Mouse (Mus musculus) lung, embryonic 16.5 days (tissue): ENCODE data around the gene Ostf1. TPM values are rescaled to one million over a fixed set of nuclear protein-coding genes. Genes with fewer than 3 reads are reported as not detected.

ENCODE experiments used
- ATAC-seq: fragments of 200-750 bp; cut with Nextera tagmentation; 2 replicates; pipeline ENCODE4 v1.8.0; 2017; ENCODE audit warnings: low read depth, mild to moderate bottlenecking, moderate library complexity
- H3K27ac ChIP-seq: fragments of 300-500 bp; sonication (generic); 2 replicates; pipeline ENCODE4 v1.5.1; 2014; ENCODE audit warnings: mild to moderate bottlenecking, control low read depth, low read length
- H3K27me3 ChIP-seq: fragments of 300-500 bp; sonication (generic); 2 replicates; pipeline ENCODE4 v1.6.1; 2014; ENCODE audit warnings: low read depth, low read length, mixed read lengths; ENCODE audit not compliant: control insufficient read depth, insufficient read depth
- H3K36me3 ChIP-seq: fragments of 300-500 bp; sonication (generic); 2 replicates; pipeline ENCODE4 v1.6.1; 2014; ENCODE audit warnings: low read length; ENCODE audit not compliant: control insufficient read depth, insufficient read depth
- H3K4me1 ChIP-seq: fragments of 300-500 bp; sonication (generic); replicated peaks from 2 replicates; pipeline ENCODE4 v1.6.1; 2014; ENCODE audit warnings: low read length, mixed read lengths; ENCODE audit not compliant: control insufficient read depth, insufficient read depth
- H3K4me2 ChIP-seq: fragments of 300-500 bp; sonication (generic); 2 replicates; pipeline ENCODE4 v1.6.1; 2014; ENCODE audit warnings: low read depth, low read length, control low read depth
- H3K4me3 ChIP-seq: fragments of 300-500 bp; sonication (generic); 2 replicates; pipeline ENCODE4 v1.5.1; 2014; ENCODE audit warnings: mild to moderate bottlenecking, low read length, control low read depth
- H3K9ac ChIP-seq: fragments of 300-500 bp; sonication (generic); 2 replicates; pipeline ENCODE4 v1.6.1; 2014; ENCODE audit warnings: low read length, control low read depth
- H3K9me3 ChIP-seq: fragments of 300-500 bp; sonication (generic); 2 replicates; pipeline ENCODE4 v1.6.1; 2016; ENCODE audit warnings: low read length; ENCODE audit not compliant: control insufficient read depth
- WGBS: fragments of 180-500 bp; shearing (Covaris S2); extraction: QIAGEN DNeasy Blood & Tissue Kit; methylation state at CpG from one replicate; pipeline ENCODE4 v1.1.7; 2014; 5-methylcytosine and 5-hydroxymethylcytosine counted together
- polyA plus RNA-seq: library from polyadenylated mRNA; unstranded; fragments of >200 nt; fragmentation: Nextera tagmentation; extraction: Ambion mirVana; gene quantifications from 2 replicates; pipeline ENCODE4 v1.2.1, GENCODE M21; 2015

The Ostf1 gene
- polyA plus RNA-seq, 1 experiment from 2014 or later, result 111 TPM

DNA sequence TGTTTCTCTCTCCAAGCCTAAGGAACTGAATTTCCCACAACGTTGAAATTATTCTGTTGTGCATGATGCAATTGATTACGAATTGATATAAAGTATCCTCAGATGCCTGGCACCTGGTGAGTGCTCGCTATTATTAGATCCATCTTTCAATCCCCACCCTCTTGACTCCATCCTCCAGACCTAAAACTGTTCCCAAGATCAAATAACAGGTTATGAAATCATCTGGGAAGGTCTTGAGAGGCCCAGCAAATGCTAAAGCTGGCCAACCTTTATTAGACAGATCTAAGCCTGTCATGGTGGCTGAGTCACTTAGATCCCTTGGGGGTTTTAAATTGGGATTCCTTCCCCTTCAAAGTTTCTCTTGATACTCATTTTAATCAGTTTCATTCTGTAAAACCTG lies 28.8 kb upstream of the Ostf1 start:
- H3K4me2 ChIP-seq, result no peak overlapping the region
- H3K4me1 ChIP-seq, result no peaks in the 10 kb centered on the region
- H3K27me3 ChIP-seq, result no peaks in the 10 kb centered on the region
- WGBS, result 65% methylated on average over 3 of the region's 3 CpGs
- H3K9ac ChIP-seq, result no peak overlapping the region
- no peaks in the 10 kb centered on the region for H3K36me3 ChIP-seq
- H3K9me3 ChIP-seq, result no peaks in the 10 kb centered on the region
- H3K4me3 ChIP-seq, result no peak overlapping the region
- ATAC-seq, result no peak
- H3K27ac ChIP-seq, result no peak overlapping the region

DNA sequence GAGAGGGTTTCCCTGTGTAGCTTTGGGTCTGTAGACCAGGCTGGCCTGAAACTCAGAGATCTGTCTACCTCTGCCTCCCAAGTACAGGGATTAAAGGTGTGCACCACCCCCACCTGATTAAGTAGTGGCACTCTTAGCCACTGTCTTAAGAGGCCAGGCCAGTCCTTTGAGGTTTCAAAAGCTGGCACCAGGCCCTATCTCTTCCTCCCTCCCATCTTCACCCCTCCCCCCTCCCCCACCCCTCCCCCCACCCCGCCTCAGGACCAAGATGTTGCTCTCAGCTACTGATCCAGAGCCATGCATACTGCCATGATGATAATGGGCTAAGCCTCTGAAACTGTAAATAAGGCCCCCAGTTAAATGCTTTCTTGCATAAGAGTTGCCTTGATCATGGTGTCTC lies 27.7 kb upstream of the Ostf1 start:
- H3K27me3 ChIP-seq, result no peaks in the 10 kb centered on the region
- H3K4me2 ChIP-seq, result no peak overlapping the region
- H3K9ac ChIP-seq, result no peak overlapping the region
- no peak overlapping the region for H3K27ac ChIP-seq
- no CpG with 5 or more reads among the region's 1 CpGs for WGBS
- H3K36me3 ChIP-seq, result no peaks in the 10 kb centered on the region
- H3K9me3 ChIP-seq, result no peaks in the 10 kb centered on the region
- no peak overlapping the region for H3K4me3 ChIP-seq
- no peak for ATAC-seq
- no peaks in the 10 kb centered on the region for H3K4me1 ChIP-seq

DNA sequence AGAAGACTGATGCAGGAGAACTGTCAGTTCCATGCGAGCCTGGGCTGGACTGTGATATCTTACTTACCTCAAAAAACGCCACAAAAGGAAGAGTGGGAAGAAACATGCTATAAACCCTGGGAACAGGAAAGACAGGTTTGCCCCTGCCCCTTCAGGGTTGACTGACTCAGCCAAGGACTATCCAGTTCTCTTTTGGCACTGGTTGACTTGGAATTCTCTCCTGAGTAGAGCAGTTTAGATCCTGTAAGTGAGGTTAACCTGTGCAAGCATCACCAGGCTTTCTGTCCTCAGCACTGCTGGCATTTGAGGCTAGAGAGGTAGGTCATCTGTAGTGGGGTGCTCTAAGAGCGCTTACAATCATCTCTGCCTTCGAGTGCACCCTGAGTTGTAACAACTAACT lies 26.9 kb upstream of the Ostf1 start:
- Histone ChIP-seq H3K36me3 (no peaks in the 10 kb centered on the region), H3K4me3 (no peak overlapping the region), H3K27ac (no peak overlapping the region), H3K4me1 (no peaks in the 10 kb centered on the region), H3K4me2 (no peak overlapping the region), H3K9ac (no peak overlapping the region), H3K27me3 (no peaks in the 10 kb centered on the region), H3K9me3 (no peaks in the 10 kb centered on the region)
- ATAC-seq, result no peak
- 60% methylated on average over 4 of the region's 4 CpGs for WGBS

DNA sequence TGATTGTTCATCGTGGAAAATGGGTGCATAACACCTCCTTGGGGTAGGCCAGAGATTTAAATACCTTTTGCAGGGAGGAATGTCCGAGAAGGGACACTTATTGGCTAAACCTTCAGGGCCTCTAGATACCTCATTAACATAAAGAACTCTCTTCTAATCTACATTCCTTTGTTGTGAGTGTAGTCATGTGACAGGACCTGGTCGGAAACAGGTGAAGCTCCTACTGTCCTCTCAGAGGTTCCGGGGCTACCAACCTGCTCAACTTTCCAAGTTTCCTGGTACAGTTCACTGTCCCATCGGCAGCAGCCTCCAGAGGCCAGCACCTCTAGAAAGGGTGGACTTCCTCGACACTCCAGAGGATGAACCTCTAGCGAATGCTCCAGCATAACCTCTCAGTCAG lies 24.4 kb upstream of the Ostf1 start:
- WGBS, result 83% methylated on average over 7 of the region's 7 CpGs
- no peak overlapping the region for H3K27ac ChIP-seq
- no peak overlapping the region for H3K4me3 ChIP-seq
- no peaks in the 10 kb centered on the region for H3K27me3 ChIP-seq
- no peaks in the 10 kb centered on the region for H3K9me3 ChIP-seq
- no peaks in the 10 kb centered on the region for H3K36me3 ChIP-seq
- no peak overlapping the region for H3K9ac ChIP-seq
- ATAC-seq, result no peak
- no peak overlapping the region for H3K4me2 ChIP-seq
- H3K4me1 ChIP-seq, result no peaks in the 10 kb centered on the region

DNA sequence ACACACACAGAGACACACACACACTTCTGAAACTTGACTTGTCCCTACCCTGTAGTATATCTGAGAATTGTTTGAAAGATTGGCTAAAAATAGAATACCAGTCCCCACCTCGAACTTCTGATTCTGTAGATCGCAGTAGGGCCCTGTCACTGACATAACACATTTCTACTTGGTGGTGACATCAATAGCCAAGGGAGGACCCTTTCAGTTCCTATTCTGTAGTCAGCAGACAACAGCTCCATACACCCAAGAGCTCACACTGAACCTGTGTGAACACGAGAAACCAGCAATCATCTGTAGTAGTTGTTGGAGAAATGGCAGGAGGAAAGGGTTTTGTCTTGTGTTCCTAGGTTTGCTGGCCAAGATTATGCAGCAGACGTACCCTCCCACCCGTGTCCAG lies 23.4 kb upstream of the Ostf1 start:
- Histone ChIP-seq H3K36me3 (no peaks in the 10 kb centered on the region), H3K9me3 (no peaks in the 10 kb centered on the region), H3K9ac (no peak overlapping the region), H3K27ac (no peak overlapping the region), H3K4me3 (no peak overlapping the region), H3K4me2 (no peak overlapping the region), H3K4me1 (no peaks in the 10 kb centered on the region), H3K27me3 (no peaks in the 10 kb centered on the region)
- WGBS, result 65% methylated on average over 5 of the region's 5 CpGs
- no peak for ATAC-seq

DNA sequence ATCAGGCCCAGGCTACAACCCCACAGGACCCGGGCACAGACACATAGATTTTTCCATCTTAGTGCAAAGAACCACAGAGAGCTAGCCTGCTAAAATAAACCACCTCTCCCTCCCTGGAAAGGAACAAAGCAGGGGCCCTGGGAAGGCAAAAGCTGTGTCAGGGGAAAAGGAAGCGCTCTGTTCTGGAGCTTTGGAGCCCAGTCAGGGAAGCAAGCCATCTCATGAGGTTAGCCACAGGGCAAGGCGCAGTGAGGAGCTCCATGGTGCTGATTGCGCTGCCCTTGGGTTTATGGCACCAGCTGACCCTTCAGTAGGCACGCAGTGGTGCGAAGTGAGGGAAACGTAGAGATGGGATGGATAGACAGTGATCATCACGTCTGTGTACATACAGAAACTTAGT lies 22.7 kb upstream of the Ostf1 start:
- H3K4me2 ChIP-seq, result no peak overlapping the region
- H3K27me3 ChIP-seq, result no peaks in the 10 kb centered on the region
- H3K9ac ChIP-seq, result no peak overlapping the region
- no peaks in the 10 kb centered on the region for H3K9me3 ChIP-seq
- no peak for ATAC-seq
- H3K36me3 ChIP-seq, result no peaks in the 10 kb centered on the region
- H3K4me3 ChIP-seq, result no peak overlapping the region
- H3K27ac ChIP-seq, result no peak overlapping the region
- 81% methylated on average over 8 of the region's 8 CpGs for WGBS
- H3K4me1 ChIP-seq, result no peaks in the 10 kb centered on the region

DNA sequence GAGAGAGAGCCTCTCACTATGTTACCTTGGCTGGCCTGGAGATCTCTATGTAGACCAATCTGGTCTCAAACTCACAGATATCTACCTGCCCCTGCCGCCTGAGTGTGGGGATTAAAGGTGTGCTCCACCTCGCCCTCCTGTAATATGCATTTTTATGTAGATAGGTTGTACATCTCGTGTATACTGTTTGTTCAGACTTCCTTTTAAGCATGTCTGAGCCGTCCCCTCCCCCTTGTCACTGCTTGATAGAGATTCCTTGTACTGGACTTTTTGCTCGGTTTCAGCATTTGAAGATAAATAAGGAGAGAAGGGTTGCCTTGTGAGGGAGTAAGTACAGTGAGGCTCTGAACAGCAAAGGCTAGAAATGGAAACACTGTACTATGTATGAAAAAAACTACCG lies 21.4 kb upstream of the Ostf1 start:
- no peak overlapping the region for H3K4me3 ChIP-seq
- no peak for ATAC-seq
- WGBS, result 70% methylated on average over 6 of the region's 6 CpGs
- no peaks in the 10 kb centered on the region for H3K27me3 ChIP-seq
- H3K4me1 ChIP-seq, result no peaks in the 10 kb centered on the region
- H3K4me2 ChIP-seq, result no peak overlapping the region
- H3K9me3 ChIP-seq, result no peaks in the 10 kb centered on the region
- H3K9ac ChIP-seq, result no peak overlapping the region
- H3K36me3 ChIP-seq, result no peaks in the 10 kb centered on the region
- no peak overlapping the region for H3K27ac ChIP-seq

DNA sequence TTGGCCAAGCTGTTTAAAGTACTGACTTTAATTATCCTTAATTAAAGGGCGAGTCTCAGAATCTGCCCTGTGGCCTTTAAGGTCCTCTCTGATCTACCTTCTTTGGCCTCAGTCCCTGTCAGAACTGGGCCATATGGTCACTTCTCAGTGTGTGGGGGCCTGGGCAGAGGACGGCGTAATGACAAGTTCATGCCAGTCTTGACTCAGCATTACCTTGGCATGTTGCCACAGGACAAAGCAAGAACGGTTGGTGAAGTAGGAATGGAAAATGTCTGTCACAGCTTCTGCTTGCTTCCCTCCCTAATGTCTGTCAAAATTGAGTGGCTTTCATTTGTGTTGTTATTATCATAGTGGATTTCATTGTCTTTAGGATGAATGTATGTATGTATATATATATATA lies 21.0 kb upstream of the Ostf1 start:
- Histone ChIP-seq H3K9me3 (no peaks in the 10 kb centered on the region), H3K27ac (no peak overlapping the region), H3K27me3 (no peaks in the 10 kb centered on the region), H3K36me3 (no peaks in the 10 kb centered on the region), H3K4me1 (no peaks in the 10 kb centered on the region), H3K9ac (no peak overlapping the region), H3K4me3 (no peak overlapping the region), H3K4me2 (no peak overlapping the region)
- ATAC-seq, result no peak
- WGBS, result 64% methylated on average over 4 of the region's 4 CpGs

DNA sequence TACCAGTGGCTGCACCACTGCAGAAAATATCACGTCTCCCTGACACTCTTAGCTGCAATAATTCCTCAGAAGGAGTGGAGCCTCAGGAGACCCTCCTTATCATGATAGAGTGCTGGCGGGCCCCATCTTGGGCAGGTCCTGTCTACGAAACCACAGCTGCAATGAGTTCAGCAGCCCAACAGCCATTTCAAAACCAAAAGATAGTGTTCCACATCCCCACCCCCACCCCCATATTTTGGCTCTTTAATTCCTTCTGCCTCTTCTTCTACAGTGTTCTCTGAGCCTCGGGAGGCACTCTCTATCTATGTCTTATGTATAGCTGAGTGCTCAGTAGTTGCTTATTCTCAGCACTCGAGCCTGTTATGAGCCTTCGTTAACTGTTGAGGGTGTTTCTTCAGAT lies 18.9 kb upstream of the Ostf1 start:
- WGBS, result 63% methylated on average over 6 of the region's 6 CpGs
- H3K4me1 ChIP-seq, result no peaks in the 10 kb centered on the region
- no peak overlapping the region for H3K9ac ChIP-seq
- H3K4me2 ChIP-seq, result no peak overlapping the region
- no peaks in the 10 kb centered on the region for H3K27me3 ChIP-seq
- H3K9me3 ChIP-seq, result no peaks in the 10 kb centered on the region
- no peak overlapping the region for H3K4me3 ChIP-seq
- no peak for ATAC-seq
- H3K27ac ChIP-seq, result no peak overlapping the region
- H3K36me3 ChIP-seq, result no peaks in the 10 kb centered on the region

DNA sequence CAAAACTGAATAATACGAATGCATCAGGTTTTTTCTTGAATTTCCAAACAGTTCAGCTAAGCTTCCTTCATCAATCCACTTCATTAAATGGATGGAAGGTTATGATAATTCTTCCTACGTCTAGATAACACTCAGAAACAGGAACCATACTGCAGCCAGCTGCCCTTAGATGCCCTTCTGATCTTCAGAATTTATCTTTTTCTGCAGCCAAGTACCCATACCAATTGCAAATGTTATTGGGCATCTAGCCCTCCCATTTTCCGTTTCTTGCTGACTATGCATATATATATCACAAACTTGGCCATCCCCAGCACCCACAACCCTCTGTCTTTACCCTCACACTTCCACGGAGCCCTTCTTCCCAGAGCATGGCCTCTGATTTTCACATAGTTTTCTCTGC lies 18.3 kb upstream of the Ostf1 start:
- Histone ChIP-seq H3K9ac (no peak overlapping the region), H3K27me3 (no peaks in the 10 kb centered on the region), H3K4me2 (no peak overlapping the region), H3K4me3 (no peak overlapping the region), H3K9me3 (no peaks in the 10 kb centered on the region), H3K4me1 (no peaks in the 10 kb centered on the region), H3K36me3 (no peaks in the 10 kb centered on the region), H3K27ac (no peak overlapping the region)
- no peak for ATAC-seq
- WGBS, result 66% methylated on average over 4 of the region's 4 CpGs
